Mouse (Mus musculus) heart, embryonic 14.5 days (tissue): ENCODE data around the gene Bms1. TPM values are rescaled to one million over a fixed set of nuclear protein-coding genes. Genes with fewer than 3 reads are reported as not detected.

ENCODE experiments used
- ATAC-seq: fragments of 200-750 bp; cut with Nextera tagmentation; 2 replicates; pipeline ENCODE4 v1.8.0; 2017; ENCODE audit warnings: low read depth, moderate TSS enrichment; ENCODE audit not compliant: insufficient number of reproducible peaks, insufficient read depth, low FRiP score
- H3K27ac ChIP-seq, 2 experiments: fragments of 200-500 bp in 1 of 2; fragments of 300-500 bp in 1 of 2; sonication (generic) in 1 of 2; replicated peaks in 1 of 2; 2 replicates each; pipeline ENCODE4 v1.5.1; 2012 to 2014; ENCODE audit warnings: low read depth in 2 of 2, low read length in 2 of 2, control low read depth in 1 of 2, mild to moderate bottlenecking in 1 of 2, mixed read lengths in 1 of 2; ENCODE audit not compliant: control insufficient read depth in 1 of 2, insufficient read depth in 1 of 2
- H3K27me3 ChIP-seq: fragments of 300-500 bp; sonication (generic); 2 replicates; pipeline ENCODE4 v1.6.1; 2014; ENCODE audit warnings: mild to moderate bottlenecking, low read length, control low read depth; ENCODE audit not compliant: control insufficient read depth, insufficient read depth
- H3K36me3 ChIP-seq: fragments of 300-500 bp; sonication (generic); 2 replicates; pipeline ENCODE4 v1.6.1; 2014; ENCODE audit warnings: mild to moderate bottlenecking, control low read depth, low read length, mixed read lengths; ENCODE audit not compliant: control insufficient read depth, insufficient read depth
- H3K4me1 ChIP-seq, 2 experiments: fragments of 200-500 bp in 1 of 2; fragments of 300-500 bp in 1 of 2; sonication (generic) in 1 of 2; 2 replicates each; pipeline ENCODE4 v1.6.1; 2012 to 2014; ENCODE audit warnings: low read length in 2 of 2, control low read depth in 1 of 2, mixed read lengths in 1 of 2; ENCODE audit not compliant: control insufficient read depth in 2 of 2, insufficient read depth in 2 of 2
- H3K4me2 ChIP-seq: fragments of 300-500 bp; sonication (generic); 2 replicates; pipeline ENCODE4 v1.6.1; 2014; ENCODE audit warnings: mild to moderate bottlenecking, low read length
- H3K4me3 ChIP-seq, 2 experiments: fragments of 200-500 bp in 1 of 2; fragments of 300-500 bp in 1 of 2; sonication (generic) in 1 of 2; 2 replicates each; pipeline ENCODE4 v1.5.1; 2012 to 2014; ENCODE audit warnings: low read length in 2 of 2, mild to moderate bottlenecking in 2 of 2, control low read depth in 1 of 2, low read depth in 1 of 2, moderate library complexity in 1 of 2; ENCODE audit not compliant: control insufficient read depth in 1 of 2, insufficient read depth in 1 of 2
- H3K9ac ChIP-seq: fragments of 300-500 bp; sonication (generic); 2 replicates; pipeline ENCODE4 v1.6.1; 2014; ENCODE audit warnings: mild to moderate bottlenecking, low read length
- H3K9me3 ChIP-seq: fragments of 300-500 bp; sonication (generic); 2 replicates; pipeline ENCODE4 v1.6.1; 2016; ENCODE audit warnings: low read length, control low read depth; ENCODE audit not compliant: control insufficient read depth
- whole genome bisulfite sequencing: fragments of 180-500 bp; shearing (Covaris S2); extraction: QIAGEN DNeasy Blood & Tissue Kit; methylation state at CpG from one replicate; pipeline ENCODE4 v1.1.7; 2014; 5-methylcytosine and 5-hydroxymethylcytosine counted together
- polyA plus RNA-seq: library from polyadenylated mRNA; unstranded; fragments of >200 nt; fragmentation: Nextera tagmentation; extraction: Ambion mirVana; gene quantifications from 2 replicates; pipeline ENCODE4 v1.2.1, GENCODE M21; 2014

Gene Bms1
- polyA plus RNA-seq, 1 experiment from 2014 or later: 20.7 TPM

GRCm38 (mm10) chr6:118377611-118378010 lies 41.7 kb downstream of the Bms1 start:
- H3K9ac ChIP-seq: no peak overlapping the region
- ATAC-seq: no peak
- no peak overlapping the region for H3K4me2 ChIP-seq
- no peaks in the 10 kb centered on the region for H3K9me3 ChIP-seq
- peaks cover 43% of the 10 kb centered on the region for H3K27me3 ChIP-seq
- H3K4me1 ChIP-seq: no peaks in the 10 kb centered on the region; a peak in 1 of 4 replicates
- no peak overlapping the region for H3K4me3 ChIP-seq
- WGBS: 36% methylated on average over 4 of the region's 10 CpGs
- H3K36me3 ChIP-seq: peaks cover 7% of the 10 kb centered on the region
- no peak overlapping the region for H3K27ac ChIP-seq

- Histone ChIP-seq H3K9me3 (no peaks in the 10 kb centered on the region), H3K4me2 (no peak overlapping the region), H3K27me3 (peaks cover 43% of the 10 kb centered on the region), H3K4me3 (no peak overlapping the region), H3K36me3 (no peaks in the 10 kb centered on the region), H3K27ac (no peak overlapping the region), H3K9ac (no peak overlapping the region), H3K4me1 (no peaks in the 10 kb centered on the region; a peak in 1 of 4 replicates)
- WGBS: 20% methylated on average over 10 of the region's 10 CpGs
- ATAC-seq: no peak
These were observed 43.3 kb downstream of the Bms1 start for GRCm38 (mm10) chr6:118376023-118376422.

DNA sequence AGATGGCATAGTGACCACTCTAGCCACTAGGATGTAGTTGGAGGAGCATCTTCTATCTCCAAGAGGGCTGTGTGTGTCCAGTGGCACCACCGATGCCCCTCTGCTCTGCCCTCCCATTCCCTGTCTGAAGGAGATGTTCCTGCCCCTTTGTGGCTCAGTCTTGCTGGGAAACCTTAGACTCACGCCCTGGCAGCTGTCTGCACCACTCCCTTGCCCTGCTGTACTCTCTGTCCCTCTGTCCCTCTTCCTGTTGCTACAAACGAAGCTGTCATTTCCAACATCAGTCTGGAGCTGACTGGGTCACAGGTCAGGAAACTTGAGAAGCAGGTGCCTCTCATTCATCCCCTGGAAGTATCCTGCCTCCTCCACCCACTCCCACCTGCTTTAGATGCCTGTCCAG lies 43.8 kb downstream of the Bms1 start:
- no peak overlapping the region for H3K27ac ChIP-seq
- no peaks in the 10 kb centered on the region for H3K36me3 ChIP-seq
- H3K27me3 ChIP-seq: peaks cover 43% of the 10 kb centered on the region
- WGBS: 44% methylated on average over 3 of the region's 3 CpGs
- ATAC-seq: no peak
- H3K4me3 ChIP-seq: no peak overlapping the region
- no peaks in the 10 kb centered on the region; a peak in 1 of 4 replicates for H3K4me1 ChIP-seq
- no peak overlapping the region for H3K4me2 ChIP-seq
- H3K9me3 ChIP-seq: no peaks in the 10 kb centered on the region
- no peak overlapping the region for H3K9ac ChIP-seq

- WGBS: 66% methylated on average over 3 of the region's 3 CpGs
- H3K27me3 ChIP-seq: peaks cover 41% of the 10 kb centered on the region
- no peaks in the 10 kb centered on the region for H3K9me3 ChIP-seq
- H3K4me1 ChIP-seq: no peaks in the 10 kb centered on the region; a peak in 1 of 4 replicates
- no peaks in the 10 kb centered on the region for H3K36me3 ChIP-seq
- H3K27ac ChIP-seq: no peak overlapping the region
- no peak overlapping the region for H3K4me3 ChIP-seq
- H3K4me2 ChIP-seq: no peak overlapping the region
- ATAC-seq: no peak
- no peak overlapping the region for H3K9ac ChIP-seq
These were observed 44.2 kb downstream of the Bms1 start for GRCm38 (mm10) chr6:118375026-118375425.

DNA sequence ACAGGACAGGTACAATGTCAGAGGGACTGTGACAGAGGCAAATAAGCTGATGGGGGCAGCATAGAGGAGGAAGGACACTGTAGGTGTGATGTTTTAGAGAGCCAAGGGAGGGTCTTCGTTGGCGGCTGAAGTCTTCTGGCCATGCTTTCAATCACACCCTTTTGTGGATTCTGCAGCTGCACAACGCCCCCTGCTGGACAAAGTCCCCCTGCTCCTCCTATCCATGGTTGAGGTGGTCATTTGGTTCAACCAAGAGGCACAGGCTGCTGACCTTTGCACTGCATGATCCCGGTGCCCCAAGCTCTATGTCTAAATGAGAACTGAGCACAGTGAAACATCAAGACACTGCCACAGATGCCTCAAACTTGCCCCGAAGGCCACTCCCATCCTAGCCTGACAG lies 46.0 kb downstream of the Bms1 start:
- ATAC-seq: no peak
- Histone ChIP-seq H3K4me3 (no peak overlapping the region), H3K4me1 (no peaks in the 10 kb centered on the region; a peak in 1 of 4 replicates), H3K27ac (no peak overlapping the region), H3K9ac (no peak overlapping the region), H3K9me3 (no peaks in the 10 kb centered on the region), H3K27me3 (peaks cover 41% of the 10 kb centered on the region), H3K36me3 (no peaks in the 10 kb centered on the region), H3K4me2 (no peak overlapping the region)
- 36% methylated on average over 5 of the region's 5 CpGs for WGBS

- Histone ChIP-seq H3K4me2 (no peak overlapping the region), H3K9me3 (no peaks in the 10 kb centered on the region), H3K27ac (no peak overlapping the region), H3K9ac (no peak overlapping the region), H3K4me3 (no peak overlapping the region), H3K4me1 (no peaks in the 10 kb centered on the region; a peak in 1 of 4 replicates), H3K27me3 (peaks cover 36% of the 10 kb centered on the region), H3K36me3 (no peaks in the 10 kb centered on the region)
- whole genome bisulfite sequencing: 61% methylated on average over 5 of the region's 5 CpGs
- ATAC-seq: no peak
These were observed 46.5 kb downstream of the Bms1 start for GRCm38 (mm10) chr6:118372794-118373193.

DNA sequence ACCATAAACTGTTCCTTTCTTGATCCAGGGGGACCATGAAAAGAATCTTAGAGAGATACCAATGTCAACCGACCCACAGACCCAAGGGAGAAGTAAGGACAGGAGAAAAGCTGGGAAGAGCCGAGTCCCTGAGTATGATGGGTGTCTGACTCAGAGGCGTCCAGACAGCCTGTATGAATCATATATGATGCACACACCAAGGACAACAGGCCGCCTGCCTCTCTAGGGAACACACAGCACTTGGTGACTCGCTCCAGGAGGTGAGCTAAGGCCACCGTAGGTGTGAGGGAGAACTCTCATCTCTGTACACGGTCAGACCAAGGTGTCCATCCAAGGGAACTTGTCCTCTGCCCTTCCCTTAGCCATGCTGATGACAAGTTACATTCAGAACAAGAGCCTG lies 51.8 kb downstream of the Bms1 start:
- Histone ChIP-seq H3K4me1 (no peaks in the 10 kb centered on the region), H3K27me3 (no peaks in the 10 kb centered on the region), H3K9me3 (no peaks in the 10 kb centered on the region), H3K36me3 (no peaks in the 10 kb centered on the region), H3K4me2 (no peak overlapping the region), H3K9ac (no peak overlapping the region), H3K4me3 (no peak overlapping the region), H3K27ac (no peak overlapping the region)
- no peak for ATAC-seq
- 75% methylated on average over 7 of the region's 7 CpGs for WGBS

DNA sequence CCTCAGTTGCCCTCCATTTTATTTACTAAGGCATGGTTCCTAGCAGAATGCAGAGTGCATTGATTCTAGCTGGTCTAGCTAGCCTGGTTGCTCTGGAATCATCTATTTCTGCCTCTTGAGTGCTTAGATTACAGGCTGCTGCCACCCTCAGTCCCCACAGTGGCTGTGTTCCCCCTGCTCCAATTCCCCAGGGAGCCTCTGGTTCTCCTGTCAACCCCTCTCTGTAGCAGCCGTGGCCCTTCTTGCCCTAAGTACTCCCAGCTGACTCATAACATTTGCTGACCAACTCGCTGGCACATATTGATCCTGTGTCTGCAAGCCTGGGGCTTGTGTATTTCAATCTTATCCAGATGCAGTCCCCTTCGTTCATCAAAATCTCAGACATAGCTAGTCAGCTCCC lies 53.1 kb downstream of the Bms1 start:
- Histone ChIP-seq H3K36me3 (no peaks in the 10 kb centered on the region), H3K27ac (no peak overlapping the region), H3K4me1 (no peaks in the 10 kb centered on the region), H3K27me3 (no peaks in the 10 kb centered on the region), H3K4me2 (no peak overlapping the region), H3K9ac (no peak overlapping the region), H3K4me3 (no peak overlapping the region), H3K9me3 (peaks cover 5% of the 10 kb centered on the region; the same call in 1 of the 2 replicates)
- WGBS: 52% methylated on average over 3 of the region's 3 CpGs
- ATAC-seq: no peak
